Mouse (Mus musculus) liver, embryonic 11.5 days (tissue): ENCODE measurements at regions not wholly inside any gene's neighbourhood (a gene's known extent, or its start where the extent isn't known, plus 50 kb on each side); places are given as distances from the start of the nearest gene placed in this dataset.

Experiments used
- ATAC-seq: fragments of 200-750 bp; cut with Nextera tagmentation; replicated peaks from 2 replicates; pipeline ENCODE4 v1.8.0; 2017; ENCODE audit warnings: moderate number of reproducible peaks, mild to moderate bottlenecking, moderate TSS enrichment, moderate library complexity; ENCODE audit not compliant: low FRiP score
- DNase-seq: peaks from one replicate; pipeline ENCODE4 v3.0.0-alpha.2; 2017; ENCODE audit warnings: low spot score
- H3K27ac ChIP-seq: fragments of 300-500 bp; sonication (generic); 2 replicates; pipeline ENCODE4 v1.5.1; 2014; ENCODE audit warnings: mild to moderate bottlenecking, low read depth, low read length, control low read depth
- H3K27me3 ChIP-seq: fragments of 300-500 bp; sonication (generic); replicated peaks from 2 replicates; pipeline ENCODE4 v1.6.1; 2014; ENCODE audit warnings: low read length, mixed read lengths; ENCODE audit not compliant: control insufficient read depth, insufficient read depth
- H3K36me3 ChIP-seq: fragments of 300-500 bp; sonication (generic); 2 replicates; pipeline ENCODE4 v1.6.1; 2014; ENCODE audit warnings: mild to moderate bottlenecking, low read length, moderate library complexity, mixed read lengths; ENCODE audit not compliant: control insufficient read depth, insufficient read depth
- H3K4me1 ChIP-seq: fragments of 300-500 bp; sonication (generic); replicated peaks from 2 replicates; pipeline ENCODE4 v1.6.1; 2014; ENCODE audit warnings: low read length, mixed read lengths; ENCODE audit not compliant: control insufficient read depth, insufficient read depth
- H3K4me2 ChIP-seq: fragments of 300-500 bp; sonication (generic); 2 replicates; pipeline ENCODE4 v1.6.1; 2014; ENCODE audit warnings: mild to moderate bottlenecking, control low read depth, moderate library complexity
- H3K4me3 ChIP-seq: fragments of 300-500 bp; sonication (generic); 2 replicates; pipeline ENCODE4 v1.5.1; 2014; ENCODE audit warnings: low read depth, low read length, control low read depth
- H3K9ac ChIP-seq: fragments of 300-500 bp; sonication (generic); 2 replicates; pipeline ENCODE4 v1.6.1; 2014; ENCODE audit warnings: low read depth, low read length, control low read depth
- H3K9me3 ChIP-seq: fragments of 300-500 bp; sonication (generic); 2 replicates; pipeline ENCODE4 v1.6.1; 2016; ENCODE audit warnings: low read length, inconsistent platforms, mixed read lengths; ENCODE audit not compliant: control insufficient read depth
- WGBS: fragments of 180-500 bp; shearing (Covaris S2); extraction: QIAGEN DNeasy Blood & Tissue Kit; methylation state at CpG from one replicate; pipeline ENCODE4 v1.1.7; 2014; 5-methylcytosine and 5-hydroxymethylcytosine counted together

DNA sequence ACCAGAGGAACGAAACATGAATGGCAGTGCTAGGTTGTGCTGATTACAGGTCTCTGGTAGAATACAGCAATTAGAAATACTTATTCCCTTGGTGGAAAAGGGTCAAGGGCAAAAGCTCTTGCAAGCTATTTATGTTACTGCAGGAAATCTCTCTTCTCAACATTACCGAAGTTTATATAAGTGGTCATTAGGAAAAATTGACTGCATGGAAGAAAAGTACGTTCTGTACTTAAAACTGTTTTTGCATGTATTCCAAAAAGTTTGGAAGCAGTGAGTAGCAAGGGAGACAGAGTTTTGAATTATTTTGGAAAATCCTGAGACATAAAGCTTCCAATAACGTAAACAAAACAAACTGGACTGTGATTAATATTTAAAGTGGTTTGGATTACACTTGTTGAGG lies 554.6 kb upstream of the Klf6 start:
- Histone ChIP-seq H3K4me3 (no peak overlapping the region), H3K27me3 (no peaks in the 10 kb centered on the region), H3K9me3 (no peaks in the 10 kb centered on the region), H3K9ac (no peak overlapping the region), H3K4me1 (no peaks in the 10 kb centered on the region), H3K27ac (no peak overlapping the region), H3K36me3 (no peaks in the 10 kb centered on the region), H3K4me2 (no peak overlapping the region)
- WGBS, result 70% methylated on average over 4 of the region's 4 CpGs
- DNase-seq (no peak), ATAC-seq (no peak)

DNA sequence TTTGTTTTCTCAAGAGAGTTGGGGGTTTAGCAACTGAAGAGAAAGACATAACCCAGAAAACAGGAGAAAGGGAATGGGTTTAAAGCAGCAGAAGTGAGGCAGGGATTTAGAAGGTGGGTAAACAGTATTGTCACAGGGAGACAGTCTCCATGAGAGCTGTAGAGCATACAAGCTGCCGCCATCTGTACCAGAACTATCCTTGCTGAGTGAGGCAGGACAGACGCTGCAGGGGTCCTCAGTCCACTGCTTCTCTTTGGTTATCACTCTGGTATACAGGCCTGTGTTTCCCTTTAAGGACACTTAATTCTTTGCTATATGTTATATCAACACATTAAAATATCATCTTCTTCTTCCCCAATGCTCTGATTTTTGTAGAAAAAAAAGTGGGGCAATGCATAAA lies 548.0 kb upstream of the Klf6 start:
- Histone ChIP-seq H3K9me3 (no peaks in the 10 kb centered on the region), H3K27me3 (no peaks in the 10 kb centered on the region), H3K27ac (no peak overlapping the region), H3K4me1 (no peaks in the 10 kb centered on the region), H3K9ac (no peak overlapping the region), H3K4me2 (no peak overlapping the region), H3K4me3 (no peak overlapping the region), H3K36me3 (no peaks in the 10 kb centered on the region)
- 66% methylated on average over 2 of the region's 2 CpGs for WGBS
- no peak for ATAC-seq
- DNase-seq, result no peak

DNA sequence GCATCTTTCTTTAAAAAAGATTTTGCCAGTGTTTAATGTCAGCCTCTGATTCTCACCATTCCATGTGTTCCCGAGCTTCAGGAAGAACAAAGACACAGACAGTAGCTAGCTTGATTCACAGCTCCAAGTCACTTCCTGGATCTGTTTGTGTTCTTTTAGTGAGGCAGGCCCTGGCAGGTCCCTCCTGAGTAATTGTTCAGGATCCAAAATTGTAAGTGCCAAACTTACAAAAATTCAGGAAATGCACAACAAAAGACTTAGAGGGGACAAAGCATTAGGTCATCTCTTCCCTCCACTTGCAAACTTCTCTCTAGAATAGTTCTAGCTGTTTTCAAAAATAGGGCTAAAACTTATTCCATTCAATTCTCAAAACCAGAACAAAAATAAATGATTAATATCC lies 546.3 kb upstream of the Klf6 start:
- ATAC-seq (no peak), DNase-seq (no peak)
- Histone ChIP-seq H3K27ac (no peak overlapping the region), H3K36me3 (no peaks in the 10 kb centered on the region), H3K27me3 (no peaks in the 10 kb centered on the region), H3K4me3 (no peak overlapping the region), H3K4me1 (no peaks in the 10 kb centered on the region), H3K4me2 (no peak overlapping the region), H3K9me3 (no peaks in the 10 kb centered on the region), H3K9ac (no peak overlapping the region)
- WGBS, result 50% methylated on average over 1 of the region's 1 CpGs

DNA sequence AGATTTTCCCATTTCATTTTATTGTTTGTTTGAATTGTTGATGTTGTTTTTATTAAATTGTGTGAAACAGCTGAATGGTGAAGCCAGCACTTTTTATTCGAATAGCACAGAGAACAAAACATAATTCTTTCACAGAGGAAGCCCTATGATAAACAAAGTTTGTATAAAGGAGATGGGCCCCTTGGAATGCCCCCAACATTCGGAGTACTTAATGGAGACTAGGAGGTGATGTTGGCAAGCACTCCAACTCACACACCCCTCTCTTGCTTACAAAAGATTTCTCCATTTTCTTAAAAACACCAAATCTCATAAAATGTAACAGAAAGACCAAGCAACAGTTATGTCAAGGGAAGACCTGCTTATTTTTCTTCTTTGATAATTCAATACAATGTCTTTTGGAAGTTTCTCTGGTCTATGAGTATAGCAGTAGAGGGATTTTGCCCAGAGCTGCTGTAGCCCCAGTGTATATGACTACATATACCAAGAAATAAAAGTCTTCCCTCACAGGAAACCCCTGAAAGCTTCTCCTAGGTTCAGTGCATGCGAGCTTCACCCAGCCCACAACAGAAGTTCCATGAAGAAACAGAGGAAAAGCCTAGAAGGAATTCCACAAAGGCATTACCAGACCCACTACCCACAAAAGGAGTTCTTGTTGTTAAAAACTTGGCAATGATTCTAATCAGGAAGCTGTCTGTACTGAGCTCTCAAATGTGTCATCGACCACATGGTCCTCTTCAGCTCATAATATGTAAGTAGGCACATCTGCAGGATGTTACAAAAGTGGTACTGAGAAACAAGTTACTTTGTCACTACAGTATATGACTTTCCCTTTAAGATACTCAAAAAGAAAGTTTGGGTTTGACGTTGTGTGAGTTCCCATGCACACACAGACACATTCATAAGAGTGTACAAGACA lies 543.1 kb upstream of the Klf6 start:
- Histone ChIP-seq H3K9me3 (no peaks in the 10 kb centered on the region), H3K4me3 (no peak overlapping the region), H3K4me1 (no peaks in the 10 kb centered on the region), H3K36me3 (no peaks in the 10 kb centered on the region), H3K27ac (no peak overlapping the region), H3K9ac (no peak overlapping the region), H3K4me2 (no peak overlapping the region), H3K27me3 (no peaks in the 10 kb centered on the region)
- ATAC-seq (no peak), DNase-seq (no peak)
- WGBS, result 73% methylated on average over 5 of the region's 5 CpGs

GRCm38 (mm10) chr13:5345712-5346111 lies 515.6 kb upstream of the Klf6 start:
- H3K27me3 ChIP-seq, result no peaks in the 10 kb centered on the region
- no peak for DNase-seq
- no peak overlapping the region for H3K4me3 ChIP-seq
- no peaks in the 10 kb centered on the region for H3K9me3 ChIP-seq
- no peak overlapping the region for H3K9ac ChIP-seq
- no peak overlapping the region for H3K27ac ChIP-seq
- H3K4me1 ChIP-seq, result no peaks in the 10 kb centered on the region
- no peaks in the 10 kb centered on the region for H3K36me3 ChIP-seq
- no peak overlapping the region for H3K4me2 ChIP-seq
- WGBS, result 61% methylated on average over 4 of the region's 4 CpGs
- no peak for ATAC-seq

GRCm38 (mm10) chr13:5347503-5348469 lies 513.5 kb upstream of the Klf6 start:
- WGBS, result 61% methylated on average over 6 of the region's 6 CpGs
- H3K27me3 ChIP-seq, result no peaks in the 10 kb centered on the region
- no peak overlapping the region for H3K4me2 ChIP-seq
- no peaks in the 10 kb centered on the region for H3K9me3 ChIP-seq
- DNase-seq (no peak), ATAC-seq (no peak)
- H3K9ac ChIP-seq, result no peak overlapping the region
- no peaks in the 10 kb centered on the region for H3K4me1 ChIP-seq
- H3K4me3 ChIP-seq, result no peak overlapping the region
- no peaks in the 10 kb centered on the region for H3K36me3 ChIP-seq
- H3K27ac ChIP-seq, result no peak overlapping the region

- H3K27me3 ChIP-seq, result no peaks in the 10 kb centered on the region
- no peaks in the 10 kb centered on the region for H3K4me1 ChIP-seq
- no peaks in the 10 kb centered on the region for H3K9me3 ChIP-seq
- H3K4me3 ChIP-seq, result no peak overlapping the region
- no peak overlapping the region for H3K27ac ChIP-seq
- H3K4me2 ChIP-seq, result no peak overlapping the region
- ATAC-seq, result no peak
- DNase-seq, result no peak
- no peaks in the 10 kb centered on the region for H3K36me3 ChIP-seq
- H3K9ac ChIP-seq, result no peak overlapping the region
- 79% methylated on average over 7 of the region's 7 CpGs for WGBS
These were observed 494.1 kb upstream of the Klf6 start for GRCm38 (mm10) chr13:5367058-5367797.

- H3K27me3 ChIP-seq, result no peaks in the 10 kb centered on the region
- no peak for DNase-seq
- H3K9ac ChIP-seq, result no peak overlapping the region
- H3K9me3 ChIP-seq, result no peaks in the 10 kb centered on the region
- no peaks in the 10 kb centered on the region for H3K4me1 ChIP-seq
- no peak overlapping the region for H3K4me2 ChIP-seq
- no peaks in the 10 kb centered on the region for H3K36me3 ChIP-seq
- 62% methylated on average over 8 of the region's 8 CpGs for WGBS
- H3K4me3 ChIP-seq, result no peak overlapping the region
- no peak for ATAC-seq
- H3K27ac ChIP-seq, result no peak overlapping the region
These were observed 491.3 kb upstream of the Klf6 start for GRCm38 (mm10) chr13:5370007-5370406.
